Mouse (Mus musculus) olfactory bulb, adult 2 months (tissue): ENCODE measurements at regions not wholly inside any gene's neighbourhood (a gene's known extent, or its start where the extent isn't known, plus 50 kb on each side); places are given as distances from the start of the nearest gene placed in this dataset.

Experiments
- H3K27ac ChIP-seq: fragments of 200-500 bp; 2 replicates; pipeline ENCODE4 v1.5.1; 2012; ENCODE audit warnings: low read depth, low read length; ENCODE audit not compliant: insufficient read depth
- H3K4me1 ChIP-seq: fragments of 200-500 bp; 2 replicates; pipeline ENCODE4 v1.6.1; 2012; ENCODE audit warnings: low read length; ENCODE audit not compliant: control insufficient read depth, insufficient read depth
- H3K4me3 ChIP-seq: fragments of 200-500 bp; 2 replicates; pipeline ENCODE4 v1.5.1; 2012; ENCODE audit warnings: mild to moderate bottlenecking, low read depth, low read length, moderate library complexity; ENCODE audit not compliant: insufficient read depth
- CTCF ChIP-seq: fragments of 200-500 bp; IDR thresholded peaks from 2 replicates; pipeline ENCODE4 v1.5.1; 2012; ENCODE audit warnings: low read depth, mild to moderate bottlenecking, low read length, moderate library complexity; ENCODE audit not compliant: insufficient read depth
- POLR2A ChIP-seq: fragments of 200-500 bp; IDR thresholded peaks from 2 replicates; pipeline ENCODE4 v1.6.1; 2012; ENCODE audit warnings: mild to moderate bottlenecking, low read depth, low read length, moderate library complexity; ENCODE audit not compliant: insufficient read depth
- WGBS: fragments of 180-500 bp; shearing (Covaris S2); methylation state at CpG from one replicate; pipeline ENCODE4 v1.1.7; 2018; 5-methylcytosine and 5-hydroxymethylcytosine counted together

- WGBS: 93% methylated on average over 3 of the region's 3 CpGs
- H3K4me1 ChIP-seq: no peaks in the 10 kb centered on the region
- no peak overlapping the region for H3K4me3 ChIP-seq
- no peak for TF ChIP-seq CTCF
- TF ChIP-seq POLR2A: no peak
- H3K27ac ChIP-seq: no peak overlapping the region
Measured at GRCm38 (mm10) chr10:17547986-17548385, 175.0 kb upstream of the Cited2 start.

DNA sequence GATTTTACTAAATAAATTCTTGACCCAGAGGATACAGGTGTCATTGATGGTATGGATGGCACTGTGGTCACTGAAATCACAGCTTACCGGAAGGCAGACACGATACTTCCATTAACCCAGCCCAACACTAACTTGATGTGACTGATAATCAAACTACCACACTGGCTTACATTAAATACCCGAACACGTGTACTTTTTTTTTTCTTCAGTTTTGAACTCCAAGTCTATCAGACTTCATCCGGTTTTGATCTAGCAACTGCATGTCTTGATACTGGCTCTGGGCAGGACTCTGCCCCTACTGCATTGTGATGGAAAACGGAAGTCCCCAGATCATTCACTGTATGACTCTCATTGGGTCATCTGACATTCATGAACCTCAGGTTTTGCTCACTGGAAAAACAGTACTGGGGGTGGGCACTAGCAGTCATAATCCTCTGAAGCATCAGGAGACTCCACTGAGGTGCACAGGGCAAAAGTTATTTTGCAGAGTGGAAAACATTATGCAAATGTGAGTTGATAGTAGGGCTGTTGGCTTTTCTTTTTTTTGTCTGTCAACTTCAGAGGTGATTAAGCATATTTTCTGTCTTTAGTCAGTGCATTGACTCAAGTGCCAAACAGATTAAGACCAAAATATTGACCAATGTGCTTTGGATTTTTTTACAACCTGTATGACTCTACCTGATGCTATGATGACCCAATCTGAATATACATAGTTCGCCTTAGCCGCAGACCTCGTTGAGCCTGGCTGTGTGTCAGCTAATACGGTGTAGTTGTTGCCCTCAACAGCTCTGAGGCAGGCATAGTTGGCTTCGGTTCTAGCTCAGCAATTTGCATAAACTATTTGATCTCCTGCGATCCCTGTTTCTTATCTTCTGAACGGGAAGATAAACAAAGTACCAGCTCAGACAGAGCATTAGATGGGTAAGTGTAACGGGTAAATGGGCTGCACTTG, 174.1 kb upstream of the Cited2 start:
- 87% methylated on average over 14 of the region's 14 CpGs for WGBS
- H3K4me3 ChIP-seq: no peak overlapping the region
- no peak overlapping the region for H3K27ac ChIP-seq
- H3K4me1 ChIP-seq: no peaks in the 10 kb centered on the region
- no peak for TF ChIP-seq POLR2A

GRCm38 (mm10) chr10:17549711-17550637, 173.0 kb upstream of the Cited2 start:
- no peak for TF ChIP-seq CTCF
- no peak overlapping the region for H3K27ac ChIP-seq
- WGBS: 90% methylated on average over 6 of the region's 6 CpGs
- no peak overlapping the region for H3K4me3 ChIP-seq
- no peaks in the 10 kb centered on the region for H3K4me1 ChIP-seq

- Histone ChIP-seq H3K27ac (no peak overlapping the region), H3K4me1 (no peaks in the 10 kb centered on the region), H3K4me3 (no peak overlapping the region)
- TF ChIP-seq POLR2A (no peak), CTCF (no peak)
- WGBS: 90% methylated on average over 6 of the region's 6 CpGs
Measured at GRCm38 (mm10) chr10:17550638-17551013, 172.4 kb upstream of the Cited2 start.

GRCm38 (mm10) chr10:17551869-17552268, 171.1 kb upstream of the Cited2 start:
- 86% methylated on average over 6 of the region's 6 CpGs for WGBS
- no peak overlapping the region for H3K27ac ChIP-seq
- TF ChIP-seq POLR2A: no peak
- no peak for TF ChIP-seq CTCF
- H3K4me1 ChIP-seq: no peaks in the 10 kb centered on the region
- no peak overlapping the region for H3K4me3 ChIP-seq

- no peaks in the 10 kb centered on the region for H3K4me1 ChIP-seq
- H3K4me3 ChIP-seq: no peak overlapping the region
- H3K27ac ChIP-seq: no peak overlapping the region
- TF ChIP-seq CTCF (no peak), POLR2A (no peak)
Measured at GRCm38 (mm10) chr10:17552277-17552676, 170.7 kb upstream of the Cited2 start.

DNA sequence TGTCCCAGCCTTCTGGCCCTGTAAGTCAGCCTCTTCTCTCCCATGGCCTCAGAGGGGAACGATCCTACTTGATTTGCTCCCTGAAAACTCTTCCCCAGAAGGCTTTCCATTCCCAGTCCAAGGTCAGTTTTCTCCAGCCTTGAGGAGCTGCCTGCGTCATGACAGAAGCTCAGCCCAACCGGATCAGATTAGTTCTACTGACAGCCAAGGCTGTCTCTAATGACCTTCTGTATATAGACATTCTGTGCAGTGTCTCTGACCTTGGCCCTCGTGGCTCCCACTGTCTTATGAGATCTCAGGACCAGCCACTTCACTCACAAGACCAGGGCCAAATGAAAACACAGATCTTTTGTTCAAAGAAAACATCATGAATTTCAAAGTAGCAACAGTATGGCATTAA, 166.6 kb upstream of the Cited2 start:
- Histone ChIP-seq H3K27ac (no peak overlapping the region), H3K4me1 (no peaks in the 10 kb centered on the region), H3K4me3 (no peak overlapping the region)
- no peak for TF ChIP-seq POLR2A
- no peak for TF ChIP-seq CTCF
- 54% methylated on average over 4 of the region's 4 CpGs for WGBS

DNA sequence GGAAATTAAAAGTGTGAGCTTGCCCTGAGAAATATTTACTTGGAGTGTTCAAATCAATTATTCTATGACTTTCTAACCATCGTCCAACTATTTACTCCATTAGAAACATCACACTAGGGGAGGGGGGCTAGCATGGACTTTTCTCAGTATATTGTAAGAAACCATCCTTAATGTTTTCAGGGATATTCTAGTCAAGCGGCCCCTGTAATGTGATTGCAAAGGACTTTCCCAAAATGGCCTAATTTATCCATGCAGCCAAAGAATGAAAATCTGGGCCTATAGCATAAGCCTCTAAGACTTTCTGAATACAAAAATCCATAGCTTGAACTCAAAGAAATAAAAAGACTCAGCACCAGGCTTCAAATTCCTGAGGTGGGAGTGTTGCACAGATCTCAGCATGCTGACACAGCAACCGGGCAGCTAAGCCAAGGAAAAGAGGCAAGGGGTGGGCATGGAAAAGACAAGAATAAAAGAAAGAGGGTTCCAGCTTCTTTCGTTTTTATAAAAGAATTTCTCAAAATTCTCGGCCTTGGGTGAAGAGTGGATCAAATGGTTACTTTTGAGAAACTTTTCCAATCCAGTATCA, 163.6 kb upstream of the Cited2 start:
- 72% methylated on average over 5 of the region's 5 CpGs for WGBS
- TF ChIP-seq CTCF (no peak), POLR2A (no peak)
- no peak overlapping the region for H3K4me3 ChIP-seq

DNA sequence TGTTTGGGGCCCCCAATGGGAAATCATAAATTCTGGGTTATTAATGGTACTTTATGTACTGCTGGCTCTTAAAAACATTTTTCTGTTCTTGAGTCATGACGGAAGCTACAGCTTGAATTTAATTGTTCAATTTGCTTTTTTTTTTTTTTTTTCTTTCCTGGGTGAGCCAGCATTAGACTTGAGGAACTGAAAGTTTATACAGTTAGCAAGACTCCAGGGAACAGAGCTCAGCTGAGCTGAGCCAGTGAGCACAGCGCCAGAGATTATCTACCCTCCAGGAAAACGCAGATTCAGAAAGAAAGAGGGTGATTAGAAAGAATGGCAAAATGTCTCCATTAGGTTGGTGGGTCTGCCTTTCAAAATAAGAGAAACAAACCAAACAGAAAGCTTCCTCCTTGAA, 163.0 kb upstream of the Cited2 start:
- 52% methylated on average over 3 of the region's 3 CpGs for WGBS
- Histone ChIP-seq H3K27ac (no peak overlapping the region), H3K4me3 (no peak overlapping the region), H3K4me1 (peaks cover 5% of the 10 kb centered on the region)
- TF ChIP-seq POLR2A (no peak), CTCF (no peak)

More for the DNA sequence above, 163.6 kb upstream of the Cited2 start:
- Histone ChIP-seq H3K27ac (no peak overlapping the region), H3K4me1 (peaks cover 5% of the 10 kb centered on the region)
